In genomic region chr5:144014551-144015311, GRCm38 (mm10) we compare ENCODE assay signal across 8 mouse cellular contexts. TPM values are rescaled to one million over a fixed set of nuclear protein-coding genes. Genes with fewer than 3 reads are reported as not detected.
DNase-seq lines count a peak whose midpoint lies in the region; ATAC-seq lines count a peak whose summit lies in the region.

Gene Ccz1, minus strand, starts transcription at chr5:144014877.

- DNase-seq in adrenal gland, adult (ENCODE audit: inconsistent age in 2 of 2, low spot score in 1 of 2) = peak; percentile 85 to 92
- peak; percentile 93 for DNase-seq in embryo, embryonic 10.5 days (ENCODE audit: low spot score)
- DNase-seq in gastrocnemius, postnatal 14 days = peak; percentile 75
- DNase-seq in left cerebral cortex, postnatal 10 days (ENCODE audit: extremely low spot score in 1 of 2, low spot score in 2 of 2) = peak; percentile 76 to 85
- DNase-seq in right cerebral cortex, postnatal 25 days = peak; percentile 79
- DNase-seq in urinary bladder, postnatal 4 days (ENCODE audit: low spot score in 2 of 2) = peak; percentile 72 to 74

- intact Hi-C loops in gastrocnemius, postnatal 14 days (cut with DNase I; ENCODE audit: low total_unique reads) = no loop called here
- intact Hi-C loops in left cerebral cortex, postnatal 10 days (cut with DNase I) = no loop called here

- peak; percentile 100 for ATAC-seq in inflammation-experienced regulatory T-cells, adult 6 months
- ATAC-seq in megakaryocyte-erythroid progenitor cell, adult 5-6 weeks (replicated peaks; ENCODE audit: low FRiP score, low TSS enrichment, poor library complexity, severe bottlenecking) = peak; percentile 98

RNA-seq across cellular contexts. Expression of gene Ccz1, which starts in this region (rescaled TPM):
- 10 to 100 TPM; 28.2 to 30.0 TPM for total RNA-seq in gastrocnemius, postnatal 14 days (2021)
- 10 to 100 TPM; 30.1 to 45.3 (median 40.4) TPM for polyA plus RNA-seq in inflammation-experienced regulatory T-cells, adult 6 months (2017; shearing (Covaris generic))
- 10 to 100 TPM; 54.1 to 54.5 TPM for total RNA-seq in left cerebral cortex, postnatal 10 days (2021)
- total RNA-seq in megakaryocyte-erythroid progenitor cell, adult 5-6 weeks (2014; fragmentation: Nextera tagmentation) = 72.5 and 74.1 TPM in 2 replicates
- total RNA-seq in megakaryocyte-erythroid progenitor cell, adult 5-6 weeks (2017) = 91.1 and 98.6 TPM in 2 replicates

Comparison
In these comparisons a context has a peak if more than half of its experiments do, and no peak if none do; other contexts are left out.
1. Peak in every context shown above with its lines: DNase-seq and ATAC-seq.